Mouse (Mus musculus) olfactory bulb, adult 2 months (tissue): Measurements from ENCODE around the gene Cep104.

ENCODE experiments used
- CTCF ChIP-seq: fragments of 200-500 bp; IDR thresholded peaks from 2 replicates; pipeline ENCODE4 v1.5.1; 2012; ENCODE audit warnings: low read depth, mild to moderate bottlenecking, low read length, moderate library complexity; ENCODE audit not compliant: insufficient read depth
- POLR2A ChIP-seq: fragments of 200-500 bp; IDR thresholded peaks from 2 replicates; pipeline ENCODE4 v1.6.1; 2012; ENCODE audit warnings: mild to moderate bottlenecking, low read depth, low read length, moderate library complexity; ENCODE audit not compliant: insufficient read depth

DNA sequence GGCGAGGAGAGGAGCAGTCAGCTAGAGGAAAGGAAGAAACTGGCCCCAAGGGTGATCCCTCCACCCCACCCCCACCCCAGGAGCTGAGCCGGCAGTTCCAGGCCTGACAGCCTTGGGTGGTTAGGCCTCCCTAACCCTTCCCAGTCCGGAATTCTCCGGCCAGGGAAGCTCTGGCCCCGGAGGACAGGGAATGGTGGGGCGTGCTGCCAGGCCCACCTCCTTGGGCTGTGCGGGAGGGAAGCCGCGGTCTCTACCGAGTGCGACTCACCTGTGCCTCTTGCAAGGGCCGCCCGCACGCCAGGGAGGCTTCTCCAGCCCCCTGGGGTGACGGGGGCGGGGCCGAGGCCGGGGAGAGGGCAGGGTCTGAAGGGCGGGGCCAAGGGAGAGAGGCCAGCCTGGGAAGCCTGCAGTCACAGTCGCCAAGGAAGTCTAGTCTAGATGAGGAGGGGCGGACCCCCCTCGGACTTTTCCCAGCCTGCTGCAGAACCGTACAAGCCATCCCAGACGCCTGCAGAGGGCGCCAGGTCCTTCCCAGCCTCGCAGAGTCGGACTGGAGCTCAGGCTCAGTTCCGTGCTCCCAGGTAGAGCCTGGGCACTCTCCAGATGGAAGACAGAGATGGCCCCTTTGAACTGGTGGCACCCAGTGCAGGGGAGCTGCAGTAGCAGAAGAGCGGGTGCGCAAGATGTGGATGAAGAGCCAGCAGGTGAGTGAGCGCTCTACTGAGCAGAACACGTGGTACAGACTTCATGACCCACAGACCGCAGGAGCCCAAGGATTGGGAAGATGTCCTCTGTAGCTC is 50.8 kb downstream of the Cep104 start, which contains the start of gene Smim1:
- TF ChIP-seq CTCF = 0 out of 2 replicates have a peak, but pooled peaks have one; percentile 12
- no peak for TF ChIP-seq POLR2A
